Mouse (Mus musculus) heart, adult 2 months (tissue): ENCODE measurements around the gene Nfe2l2. TPM values are rescaled to one million over a fixed set of nuclear protein-coding genes. Genes with fewer than 3 reads are reported as not detected.

ENCODE experiments used
- DNase-seq, 2 experiments: peaks; one replicate each; pipeline ENCODE4 v3.0.0; 2021
- H3K27ac ChIP-seq: fragments of 200-600 bp; 2 replicates; pipeline ENCODE4 v1.8.1; 2022
- H3K27me3 ChIP-seq: fragments of 200-500 bp; 2 replicates; pipeline ENCODE4 v1.6.1; 2012; ENCODE audit warnings: mild to moderate bottlenecking, low read length, inconsistent platforms, mixed read lengths; ENCODE audit not compliant: control insufficient read depth, insufficient read depth
- H3K36me3 ChIP-seq: fragments of 200-500 bp; 2 replicates; pipeline ENCODE4 v1.6.1; 2012; ENCODE audit warnings: low read length, inconsistent platforms; ENCODE audit not compliant: control insufficient read depth, insufficient read depth
- H3K4me1 ChIP-seq: fragments of 200-500 bp; 2 replicates; pipeline ENCODE4 v1.6.1; 2011; ENCODE audit warnings: low read length; ENCODE audit not compliant: control insufficient read depth, insufficient read depth
- H3K4me3 ChIP-seq: fragments of 200-600 bp; 2 replicates; pipeline ENCODE4 v1.8.1; 2022
- H3K79me2 ChIP-seq: fragments of 200-500 bp; replicated peaks from 2 replicates; pipeline ENCODE4 v1.6.1; 2012; ENCODE audit warnings: mild to moderate bottlenecking, inconsistent platforms, low read length, moderate library complexity, mixed read lengths; ENCODE audit not compliant: control insufficient read depth, insufficient read depth
- H3K9ac ChIP-seq: fragments of 200-500 bp; 2 replicates; pipeline ENCODE4 v1.6.1; 2012; ENCODE audit warnings: low read depth, mild to moderate bottlenecking, control low read depth, inconsistent platforms, low read length, mixed read lengths
- CTCF ChIP-seq: fragments of 200-600 bp; IDR thresholded peaks from 2 replicates; pipeline ENCODE4 v1.8.1; 2022; ENCODE audit warnings: antibody characterized with exemption, mild to moderate bottlenecking, moderate library complexity
- EP300 ChIP-seq: fragments of 200-500 bp; IDR thresholded peaks from 2 replicates; pipeline ENCODE4 v1.6.1; 2011; ENCODE audit warnings: low read depth, low read length, control low read depth; ENCODE audit not compliant: insufficient read depth
- POLR2A ChIP-seq: fragments of 200-500 bp; IDR thresholded peaks from 2 replicates; pipeline ENCODE4 v1.6.1; 2011; ENCODE audit warnings: mild to moderate bottlenecking, low read depth, low read length, control low read depth; ENCODE audit not compliant: insufficient read depth
- WGBS: fragments of 180-500 bp; shearing (Covaris S2); methylation state at CpG from one replicate; pipeline ENCODE4 v1.1.7; 2018; 5-methylcytosine and 5-hydroxymethylcytosine counted together
- intact Hi-C: fragments of 180-260 bp; cut with DNase I; formaldehyde crosslinking; loops from one replicate; pipeline ENCODE4 v1.15.1; 2025
- polyA plus RNA-seq: library from polyadenylated mRNA; depleted of rRNA; stranded (reverse); fragments of >200 nt; gene quantifications from 2 replicates; pipeline ENCODE4 v1.2.3, GENCODE M21; 2012
- total RNA-seq, 2 experiments: library from RNA; stranded (reverse); gene quantifications; 2 replicates each; pipeline ENCODE4 v1.2.3; 2021

Gene Nfe2l2
- total and polyA plus RNA-seq, 3 experiments = 36.5 to 67.1 (median 56.2) TPM

GRCm38 (mm10) chr2:75692369-75692768 is 12.1 kb downstream of the Nfe2l2 start:
- no peaks in the 10 kb centered on the region for H3K27me3 ChIP-seq
- peaks cover 61% of the 10 kb centered on the region for H3K36me3 ChIP-seq
- 67% methylated on average over 6 of the region's 6 CpGs for WGBS
- no peak overlapping the region for H3K4me3 ChIP-seq
- peak overlapping the region; percentile 8 for H3K27ac ChIP-seq
- intact Hi-C loops = no loop called here
- H3K9ac ChIP-seq = no peak overlapping the region
- H3K4me1 ChIP-seq = peaks cover 53% of the 10 kb centered on the region
- H3K79me2 ChIP-seq = peaks cover 14% of the 10 kb centered on the region
- no peak for TF ChIP-seq CTCF
- TF ChIP-seq POLR2A = no peak
- no peak for TF ChIP-seq EP300
- no peak for DNase-seq

DNA sequence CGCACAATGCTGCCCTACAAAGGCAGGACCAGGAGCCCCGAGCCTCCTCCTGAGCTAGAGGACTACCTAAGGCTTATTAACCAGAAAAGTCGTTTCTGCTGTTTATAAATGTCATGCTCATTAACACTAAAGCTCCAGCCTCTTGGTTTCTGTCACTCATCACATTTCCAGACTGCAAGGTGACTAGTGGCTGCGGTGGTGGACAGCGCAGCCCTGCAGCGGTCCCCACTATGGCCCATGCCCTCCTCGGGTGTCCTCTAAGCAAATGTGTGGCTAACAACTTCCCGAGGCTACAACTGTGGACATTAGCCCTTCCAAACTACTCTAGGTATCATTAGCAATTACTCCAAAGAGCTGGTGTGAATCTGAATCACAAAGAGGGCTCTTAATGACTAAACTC is 13.1 kb downstream of the Nfe2l2 start:
- WGBS = 53% methylated on average over 8 of the region's 8 CpGs
- DNase-seq = no peak
- Histone ChIP-seq H3K36me3 (peaks cover 66% of the 10 kb centered on the region), H3K4me1 (peaks cover 56% of the 10 kb centered on the region), H3K27ac (peak overlapping the region; percentile 47), H3K4me3 (no peak overlapping the region), H3K9ac (no peak overlapping the region), H3K79me2 (peaks cover 17% of the 10 kb centered on the region), H3K27me3 (no peaks in the 10 kb centered on the region)
- intact Hi-C loops = no loop called here
- no peak for TF ChIP-seq CTCF
- no peak for TF ChIP-seq EP300
- no peak for TF ChIP-seq POLR2A

DNA sequence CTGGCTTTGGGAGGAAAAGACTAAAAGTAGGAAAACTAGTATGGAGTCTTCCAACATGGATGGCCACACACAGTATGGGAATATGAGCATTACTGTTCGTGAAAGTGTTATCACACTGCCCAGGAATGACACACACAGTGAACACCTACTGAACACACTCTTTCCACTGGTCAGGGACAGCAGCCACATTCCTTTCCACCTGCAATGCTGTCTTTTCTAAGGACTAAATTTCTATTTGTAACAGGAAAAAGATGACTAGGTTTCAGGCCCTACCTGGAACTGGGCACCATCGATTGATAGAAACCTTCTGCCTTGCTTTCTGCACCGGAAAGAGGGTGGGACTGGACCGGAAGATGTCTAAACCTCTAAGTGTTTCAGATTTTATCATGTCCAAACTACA is 13.8 kb downstream of the Nfe2l2 start:
- no peak for DNase-seq
- H3K27ac ChIP-seq = peak overlapping the region; percentile 47
- intact Hi-C loops = no loop called here

GRCm38 (mm10) chr2:75689482-75690158 is 14.8 kb downstream of the Nfe2l2 start:
- Histone ChIP-seq H3K4me3 (no peak overlapping the region), H3K27me3 (no peaks in the 10 kb centered on the region), H3K9ac (no peak overlapping the region), H3K4me1 (peaks cover 58% of the 10 kb centered on the region), H3K36me3 (peaks cover 71% of the 10 kb centered on the region), H3K79me2 (peaks cover 17% of the 10 kb centered on the region), H3K27ac (peak overlapping the region; percentile 30; the same call in 1 of the 2 replicates)
- 74% methylated on average over 10 of the region's 10 CpGs for WGBS
- DNase-seq = no peak
- intact Hi-C loops = no loop called here
- TF ChIP-seq CTCF (no peak), EP300 (no peak), POLR2A (no peak)

More for the DNA sequence above, 13.8 kb downstream of the Nfe2l2 start:
- Histone ChIP-seq H3K4me3 (no peak overlapping the region), H3K4me1 (peaks cover 55% of the 10 kb centered on the region), H3K79me2 (peaks cover 17% of the 10 kb centered on the region), H3K27me3 (no peaks in the 10 kb centered on the region), H3K36me3 (peaks cover 68% of the 10 kb centered on the region), H3K9ac (peak overlapping the region; percentile 19; the same call in 1 of the 2 replicates)
- TF ChIP-seq EP300 = no peak
- no peak for TF ChIP-seq CTCF
- TF ChIP-seq POLR2A = no peak
- WGBS = 58% methylated on average over 4 of the region's 4 CpGs

DNA sequence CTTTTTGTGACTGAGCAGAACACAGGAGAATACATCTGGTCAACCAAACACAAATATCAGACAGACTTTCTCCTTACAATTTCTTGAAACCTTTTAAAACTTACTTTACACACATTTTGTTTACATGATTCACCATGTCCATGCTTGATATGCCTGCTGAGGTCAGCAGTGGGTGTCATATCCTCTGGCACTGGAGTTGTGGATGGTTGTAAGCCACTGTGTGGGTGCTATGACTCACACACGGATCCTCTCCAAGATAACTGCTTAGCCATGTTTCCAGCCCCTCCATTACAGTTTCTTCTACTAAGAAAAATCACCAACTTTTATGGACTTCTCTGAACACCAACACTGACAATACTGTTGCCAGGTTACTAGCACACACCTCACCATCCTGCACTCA is 15.5 kb downstream of the Nfe2l2 start:
- H3K27me3 ChIP-seq = no peaks in the 10 kb centered on the region
- peaks cover 60% of the 10 kb centered on the region for H3K4me1 ChIP-seq
- intact Hi-C loops = no loop called here
- peaks cover 18% of the 10 kb centered on the region for H3K79me2 ChIP-seq
- 29% methylated on average over 1 of the region's 1 CpGs for WGBS
- TF ChIP-seq POLR2A (no peak), EP300 (no peak), CTCF (no peak)
- peaks cover 67% of the 10 kb centered on the region for H3K36me3 ChIP-seq
- H3K9ac ChIP-seq = no peak overlapping the region
- no peak for DNase-seq
- H3K27ac ChIP-seq = peak overlapping the region; percentile 30
- H3K4me3 ChIP-seq = no peak overlapping the region

DNA sequence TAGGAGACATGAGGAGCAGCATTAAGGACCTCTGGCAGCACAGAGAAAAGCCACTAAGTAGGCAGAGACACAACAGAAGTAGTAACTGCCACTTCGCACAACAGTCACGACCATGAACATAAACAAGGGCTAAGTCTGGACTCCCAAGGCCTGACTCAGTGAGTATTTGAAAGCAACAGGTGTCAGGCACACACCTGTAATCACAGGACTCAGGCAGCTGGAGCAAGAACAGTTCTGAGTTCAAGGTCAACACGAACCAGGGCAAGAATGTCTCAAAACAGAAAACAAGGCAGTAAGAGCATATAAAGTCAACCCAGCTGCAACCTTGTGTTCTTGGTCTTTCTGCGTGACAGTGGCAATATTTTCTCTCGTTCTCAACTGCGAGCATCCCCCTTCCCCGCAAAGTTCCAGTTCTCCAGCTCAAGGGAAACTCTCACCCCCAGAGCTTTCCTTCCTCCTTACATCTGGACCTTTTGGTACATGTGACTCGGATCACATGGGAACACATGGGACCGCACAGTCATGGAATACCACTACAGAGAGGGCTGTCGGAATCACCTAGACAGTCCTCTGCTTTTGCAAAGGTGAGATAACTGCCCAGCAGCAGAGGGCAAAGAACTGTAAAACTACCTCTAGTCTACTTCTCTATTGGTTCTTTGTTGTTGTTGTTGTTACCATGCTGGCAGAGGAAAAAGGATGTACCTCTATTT is 17.2 kb downstream of the Nfe2l2 start:
- peak overlapping the region; percentile 45; the same call in 1 of the 2 replicates for H3K9ac ChIP-seq
- 64% methylated on average over 10 of the region's 10 CpGs for WGBS
- no peaks in the 10 kb centered on the region for H3K27me3 ChIP-seq
- peak overlapping the region; percentile 92 for H3K27ac ChIP-seq
- peaks cover 56% of the 10 kb centered on the region for H3K36me3 ChIP-seq
- TF ChIP-seq EP300 = 0 out of 2 replicates have a peak, but pooled peaks have one; percentile 4
- TF ChIP-seq CTCF = no peak
- H3K79me2 ChIP-seq = peaks cover 15% of the 10 kb centered on the region
- DNase-seq = no peak
- intact Hi-C loops = loop anchor here (2.0 kb wide), 1 partner anchor 16 kb away; no protein-coding TSS in a partner anchor
- no peak overlapping the region for H3K4me3 ChIP-seq
- peaks cover 57% of the 10 kb centered on the region for H3K4me1 ChIP-seq
